ENCODE assay signal across 11 mouse cellular contexts in genomic region chr2:163640493-163640892, GRCm38 (mm10). TPM values are rescaled to one million over a fixed set of nuclear protein-coding genes. Genes with fewer than 3 reads are reported as not detected.
DNase-seq lines count a peak whose midpoint lies in the region; TF ChIP-seq lines count a peak whose summit lies in the region.
"Had no signal": no experiment of that assay in that cellular context is flagged by ENCODE, and none has a peak within 500 bp of the region (broad histone marks: within the 10 kb centered on the region; RNA-seq: fewer than 3 reads in every experiment).

No protein-coding gene starts in this region.

- peak; percentile 52 for DNase-seq in heart, adult 11 months
- no peak for DNase-seq in heart, postnatal 4 days
- no peak for DNase-seq in layer of hippocampus, adult 2 months (ENCODE audit: low spot score in 2 of 2)
- no peak for DNase-seq in layer of hippocampus, adult 8-10 months (ENCODE audit: low spot score in 2 of 2)
- peak; percentile 61 for DNase-seq in adipocyte (ENCODE audit: low spot score)
- DNase-seq in embryo, embryonic 10 days (ENCODE audit: low spot score) = no peak
- no peak for DNase-seq in left cerebral cortex, adult 8-10 months (ENCODE audit: low spot score in 2 of 2)
- DNase-seq: cerebellum, postnatal 25 days; thymus, postnatal 25 days had no signal

- peaks cover 90% of the 10 kb centered on the region for H3K79me2 ChIP-seq in macrophage (ENCODE audit: inconsistent target)

- TF ChIP-seq CTCF in layer of hippocampus, adult 2 months (conservative IDR thresholded peaks at IDR 0.05) = peak; percentile 47

- no peak overlapping the region; the same call in 1 of the 2 replicates for H3K4me3 ChIP-seq in layer of hippocampus, adult 2 months
- no peak overlapping the region for H3K4me3 ChIP-seq in macrophage (ENCODE audit: inconsistent target)
- H3K4me3 ChIP-seq: neural tube, embryonic 13.5 days had no signal

- peak overlapping the region; percentile 83; the same call in 1 of the 2 replicates for H3K27ac ChIP-seq in layer of hippocampus, adult 2 months
- peak overlapping the region; percentile 87 for H3K27ac ChIP-seq in macrophage
- H3K27ac ChIP-seq: neural tube, embryonic 13.5 days had no signal

- peaks cover 32% of the 10 kb centered on the region for H3K36me3 ChIP-seq in macrophage (ENCODE audit: inconsistent target)

- 38% methylated on average over 3 of the region's 3 CpGs for WGBS in macrophage (ENCODE audit: missing documents)

RNA-seq across cellular contexts. Expression of gene Serinc3, which starts 4.4 kb away (rescaled TPM):
- total RNA-seq in heart, postnatal 4 days (2021) = 100 to 1,000 TPM; 239 to 253 TPM
- 100 to 1,000 TPM; 198 to 204 TPM for total RNA-seq in layer of hippocampus, adult 2 months (2021)
- 100 to 1,000 TPM; 201 to 242 (median 213) TPM for total RNA-seq in layer of hippocampus, adult 8-10 months (2022)
- 100 to 1,000 TPM in 9 of 26 experiments, 10 to 100 TPM in 17; 27.4 to 173 (median 89.6) TPM for total RNA-seq in macrophage (2018; cell fraction: chromatin; rRNA removed)
- total RNA-seq in macrophage (2018; cell fraction: cytosol; rRNA removed) = 100 to 1,000 TPM; 210 to 576 (median 331) TPM
- 100 to 1,000 TPM; 108 to 439 (median 280) TPM for total RNA-seq in macrophage (2018; cell fraction: nucleus; rRNA removed)
- polyA plus RNA-seq in macrophage (2018) = 217 to 859 TPM (median 380 TPM) in 3 replicates
- total RNA-seq in left cerebral cortex, adult 8-10 months (2022) = 100 to 1,000 TPM; 225 to 241 (median 233) TPM

RNA-seq across cellular contexts. Expression of gene Pkig, which starts 17.7 kb away (rescaled TPM):
- 100 to 1,000 TPM; 204 to 207 TPM for total RNA-seq in heart, postnatal 4 days (2021)
- 10 to 100 TPM; 93.7 to 93.9 TPM for total RNA-seq in layer of hippocampus, adult 2 months (2021)
- 10 to 100 TPM; 67.0 to 98.4 (median 83.6) TPM for total RNA-seq in layer of hippocampus, adult 8-10 months (2022)
- 10 to 100 TPM in 19 of 26 experiments, 1 to 10 TPM in 7; 2.4 to 30.8 (median 18.1) TPM for total RNA-seq in macrophage (2018; cell fraction: chromatin; rRNA removed)
- 10 to 100 TPM; 42.4 to 74.6 (median 56.6) TPM for total RNA-seq in macrophage (2018; cell fraction: cytosol; rRNA removed)
- 10 to 100 TPM; 12.2 to 39.2 (median 23.1) TPM for total RNA-seq in macrophage (2018; cell fraction: nucleus; rRNA removed)
- 39.4 to 69.2 TPM (median 46.2 TPM) in 3 replicates for polyA plus RNA-seq in macrophage (2018)
- 100 to 1,000 TPM; 112 to 128 (median 121) TPM for total RNA-seq in left cerebral cortex, adult 8-10 months (2022)

RNA-seq across cellular contexts. Expression of gene Ttpal, which starts 38.4 kb away (rescaled TPM):
- total RNA-seq in heart, postnatal 4 days (2021) = 10 to 100 TPM; 13.1 to 14.0 TPM
- total RNA-seq in layer of hippocampus, adult 2 months (2021) = 10 to 100 TPM; 49.0 to 50.4 TPM
- total RNA-seq in layer of hippocampus, adult 8-10 months (2022) = 10 to 100 TPM; 48.2 to 50.3 (median 49.2) TPM
- total RNA-seq in macrophage (2018; cell fraction: chromatin; rRNA removed) = 100 to 1,000 TPM in 11 of 26 experiments, 10 to 100 TPM in 15; 39.4 to 228 (median 75.4) TPM
- 10 to 100 TPM; 14.0 to 31.8 (median 18.4) TPM for total RNA-seq in macrophage (2018; cell fraction: cytosol; rRNA removed)
- 100 to 1,000 TPM in 5 of 26 experiments, 10 to 100 TPM in 21; 24.8 to 160 (median 66.0) TPM for total RNA-seq in macrophage (2018; cell fraction: nucleus; rRNA removed)
- 8.8 to 17.3 TPM (median 13.7 TPM) in 3 replicates for polyA plus RNA-seq in macrophage (2018)
- total RNA-seq in left cerebral cortex, adult 8-10 months (2022) = 10 to 100 TPM; 53.4 to 61.2 (median 59.0) TPM

Comparison
In these comparisons a context has a peak if more than half of its experiments do, and no peak if none do; other contexts are left out.
1. DNase-seq: peak in heart, adult 11 months (single experiment) and adipocyte (single experiment); none in heart, postnatal 4 days (single experiment), layer of hippocampus, adult 2 months (0 of 2), layer of hippocampus, adult 8-10 months (0 of 2), embryo, embryonic 10 days (single experiment) and left cerebral cortex, adult 8-10 months (0 of 2).